Mouse (Mus musculus) heart, adult 11 months (tissue): Measurements from ENCODE around the gene Gm813.

Experiments used
- DNase-seq: peaks from one replicate; pipeline ENCODE4 v3.0.0; 2022

The Gm813 gene

GRCm38 (mm10) chr16:58616878-58617277 lies at the start of gene Gm813:
Gene Gm813 (minus strand): TSS chr16:58616978.
- DNase-seq = peak; percentile 61

- DNase-seq = peak; percentile 24
Observed at GRCm38 (mm10) chr16:58665137-58665536, 48.4 kb upstream of the Gm813 start.

- peak; percentile 72 for DNase-seq
Observed at GRCm38 (mm10) chr16:58663816-58664215, 47.0 kb upstream of the Gm813 start.

- no peak for DNase-seq
Observed at GRCm38 (mm10) chr16:58663021-58663420, 46.2 kb upstream of the Gm813 start.

GRCm38 (mm10) chr16:58662287-58662791 lies 45.6 kb upstream of the Gm813 start:
- DNase-seq = no peak

- peak; percentile 75 for DNase-seq
Observed at GRCm38 (mm10) chr16:58661826-58662225, 45.0 kb upstream of the Gm813 start.

GRCm38 (mm10) chr16:58658668-58659067 lies 41.9 kb upstream of the Gm813 start:
- peak; percentile 74 for DNase-seq

- peak; percentile 85 for DNase-seq
Observed at GRCm38 (mm10) chr16:58656526-58656925, 39.7 kb upstream of the Gm813 start.

DNA sequence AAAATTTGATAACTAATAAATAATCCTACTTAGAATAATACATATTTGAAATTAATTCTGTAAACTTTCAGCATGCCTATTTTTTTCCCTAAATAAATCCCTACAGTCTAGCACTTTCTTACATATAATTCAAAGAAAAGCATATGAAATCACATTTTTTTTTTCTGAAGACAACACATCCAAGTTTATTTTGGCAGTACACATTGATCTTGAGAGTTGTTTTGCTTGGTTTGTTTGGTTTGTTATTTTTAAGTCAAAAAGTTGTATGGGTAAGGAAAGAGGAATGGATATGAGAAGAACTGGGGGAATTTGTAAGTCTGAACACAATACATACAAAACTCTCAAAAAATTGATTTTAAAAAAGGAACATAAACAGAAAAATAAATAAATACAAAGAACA lies 39.0 kb upstream of the Gm813 start:
- DNase-seq = no peak

DNA sequence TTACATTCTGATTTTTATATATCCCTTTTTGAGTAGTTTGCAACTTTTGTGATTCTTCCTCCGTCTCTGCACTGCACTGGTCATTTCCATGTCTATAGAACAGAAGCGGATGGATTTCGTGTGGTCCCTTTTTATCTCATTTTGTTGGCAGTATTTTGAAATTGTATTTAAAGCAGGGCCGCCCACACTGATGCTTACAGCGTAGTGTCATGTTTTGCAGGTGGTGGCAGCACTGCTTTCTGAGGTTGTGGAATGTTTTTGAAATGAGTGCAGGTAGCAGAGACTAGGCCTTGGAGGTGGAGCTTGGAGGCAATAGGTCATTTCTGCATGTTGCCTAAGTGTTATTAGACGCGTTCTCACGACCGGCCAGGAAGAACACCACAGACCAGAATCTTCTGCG lies 33.2 kb upstream of the Gm813 start:
- DNase-seq = peak; percentile 50

GRCm38 (mm10) chr16:58638689-58639175 lies 22.0 kb upstream of the Gm813 start, which contains the start of gene E330017A01Rik:
Gene E330017A01Rik (minus strand): TSS chr16:58638739.
- peak; percentile 66 for DNase-seq

DNA sequence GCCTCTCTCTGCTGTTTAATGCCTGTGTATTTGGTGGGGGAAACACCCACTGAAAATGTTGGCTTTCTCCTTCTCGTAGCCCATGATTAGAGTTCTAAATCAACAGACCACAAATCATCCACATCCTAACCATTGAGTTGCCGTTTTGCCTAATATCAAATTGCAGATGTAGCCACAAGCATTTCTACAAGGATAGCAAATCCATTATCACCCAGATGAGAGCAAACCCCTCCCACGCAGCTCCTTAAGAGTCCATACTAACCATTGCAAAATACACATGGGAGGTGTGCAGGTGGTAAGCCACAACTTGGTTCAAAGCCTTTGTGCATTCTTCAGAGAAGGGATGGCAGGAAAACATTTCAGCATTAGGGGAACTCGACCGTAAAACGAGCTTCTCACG lies 21.2 kb upstream of the Gm813 start:
- no peak for DNase-seq

- peak; percentile 29 for DNase-seq
Observed at GRCm38 (mm10) chr16:58637448-58637847, 20.7 kb upstream of the Gm813 start.

DNA sequence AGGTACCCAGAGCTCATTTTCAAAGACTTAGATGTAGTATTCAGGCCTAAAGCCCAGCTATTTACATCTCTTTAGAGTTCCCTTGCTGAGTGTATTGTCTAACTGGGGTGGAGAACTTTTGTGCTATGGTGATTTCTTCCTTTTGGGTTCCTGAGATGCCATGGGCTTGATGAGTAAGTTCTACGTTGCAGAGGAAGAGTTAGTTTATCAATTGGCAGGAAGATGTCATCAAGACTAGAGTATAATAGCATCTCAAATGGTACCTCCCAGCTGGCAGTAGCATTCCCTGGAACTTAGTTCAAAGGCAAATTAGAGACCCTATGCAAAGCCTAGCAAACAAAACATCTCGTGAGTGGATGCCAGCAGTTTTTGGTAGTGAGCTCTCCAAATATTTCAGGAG lies 19.1 kb upstream of the Gm813 start:
- DNase-seq = peak; percentile 34

GRCm38 (mm10) chr16:58629736-58630135 lies 13.0 kb upstream of the Gm813 start:
- DNase-seq = peak; percentile 45

DNA sequence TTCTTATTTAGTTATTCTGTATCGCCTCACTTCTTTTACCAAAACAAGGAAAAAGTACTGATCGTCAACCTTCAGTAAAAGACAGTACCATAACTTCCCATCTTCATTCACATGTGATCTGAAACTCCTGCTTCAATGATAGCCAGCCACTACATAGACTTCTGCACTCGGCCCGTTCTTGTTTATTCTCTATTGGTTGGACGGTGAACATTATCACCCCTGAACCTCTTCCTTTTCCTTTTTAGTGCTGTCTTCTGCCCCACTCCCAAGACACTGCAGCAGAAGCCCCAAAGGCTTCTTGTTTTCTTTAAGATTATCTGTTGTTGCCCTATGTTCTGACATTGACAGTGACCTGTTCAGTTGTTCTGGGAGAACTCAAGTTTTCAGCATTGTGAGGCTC lies 12.2 kb upstream of the Gm813 start:
- peak; percentile 12 for DNase-seq

DNA sequence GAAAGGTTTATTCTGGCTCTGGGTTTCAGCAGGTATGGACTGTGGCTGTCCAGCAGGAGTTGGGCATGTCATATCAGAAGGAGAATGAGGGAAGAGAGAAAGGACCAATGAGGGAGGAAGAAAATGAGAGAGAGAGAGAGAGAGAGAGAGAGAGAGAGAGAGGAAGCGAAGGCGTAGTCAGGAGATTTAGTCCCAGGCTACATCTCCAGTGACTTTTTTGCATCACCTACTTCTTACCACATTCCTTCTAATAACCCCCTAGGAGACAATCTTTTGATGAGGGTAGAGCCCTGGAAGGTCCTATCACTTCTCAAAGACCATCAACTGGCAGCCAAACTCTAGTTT lies 11.5 kb upstream of the Gm813 start:
- peak; percentile 12 for DNase-seq

DNA sequence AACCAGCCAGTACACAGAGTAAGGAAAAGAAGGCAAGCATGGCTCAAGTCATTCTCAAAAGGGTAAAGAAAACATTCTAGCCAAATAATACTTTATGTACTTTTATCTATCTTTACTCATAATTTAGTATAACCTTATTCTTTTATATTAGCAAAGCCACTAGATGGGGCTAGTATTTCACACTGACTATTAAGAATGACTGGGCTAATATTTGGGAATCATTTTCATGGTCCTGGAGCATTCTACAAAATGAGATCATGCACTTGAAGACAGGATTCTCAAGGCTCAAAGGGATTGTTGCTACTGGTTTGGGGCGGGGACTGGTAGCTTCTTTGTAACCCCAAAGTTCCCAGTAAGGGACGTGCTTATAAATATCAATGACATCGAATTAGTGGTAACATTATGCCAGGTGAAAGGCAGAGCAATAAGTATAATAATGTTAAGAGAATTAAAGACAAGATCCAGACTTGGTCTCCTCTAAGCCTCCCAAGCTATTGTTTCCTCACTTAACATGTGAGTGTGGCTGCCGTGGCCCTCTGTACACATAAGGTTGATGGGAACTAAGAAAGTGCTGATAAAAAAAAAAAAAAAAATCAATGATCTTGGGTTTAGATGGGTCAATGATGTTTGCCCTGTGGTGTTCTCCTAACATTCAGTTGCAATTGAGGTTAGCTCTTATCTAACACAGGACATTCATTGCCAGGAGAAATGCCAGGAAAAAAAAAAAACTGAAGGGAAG lies 11.0 kb upstream of the Gm813 start:
- DNase-seq = no peak

- peak; percentile 73 for DNase-seq
Observed at GRCm38 (mm10) chr16:58623944-58624343, 7.2 kb upstream of the Gm813 start.

DNA sequence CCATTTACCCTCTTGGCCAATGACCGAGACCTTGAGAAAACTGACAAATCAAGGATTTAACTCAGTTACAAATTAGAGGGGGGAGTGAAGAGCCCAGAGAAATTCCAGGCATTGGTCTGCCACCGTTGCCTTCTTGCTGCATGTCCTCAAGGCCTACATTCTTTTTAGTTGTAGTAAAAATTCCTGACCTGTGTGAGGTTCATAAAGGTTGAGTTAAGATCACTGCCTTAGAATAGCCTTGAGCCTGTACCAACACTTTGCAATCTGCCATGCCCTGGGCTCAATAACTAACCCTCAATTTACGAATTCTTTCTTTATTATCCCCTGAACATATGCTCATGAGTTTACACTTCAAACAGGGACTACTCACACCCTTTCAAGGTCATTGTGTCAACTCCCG lies 6.3 kb upstream of the Gm813 start:
- no peak for DNase-seq

DNA sequence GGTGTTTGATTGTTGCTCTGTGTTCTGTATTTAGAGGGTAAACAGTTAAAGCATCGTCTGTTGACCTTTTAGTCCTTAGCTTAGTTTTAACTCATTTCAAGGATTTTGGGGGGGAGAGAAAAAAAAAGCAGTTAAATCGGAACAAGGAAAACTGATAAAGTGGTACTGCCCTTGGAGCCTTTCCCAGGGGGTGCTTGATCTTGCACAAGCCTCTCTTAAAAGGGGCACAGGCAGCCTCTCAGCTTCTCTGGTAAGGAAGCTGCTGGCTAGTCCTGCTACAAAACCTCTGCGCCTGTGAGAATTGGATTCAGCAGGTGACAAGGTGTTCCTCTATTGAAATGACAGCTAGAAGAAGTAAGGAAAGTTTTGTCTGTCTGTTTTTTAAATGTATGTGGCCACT lies 5.6 kb upstream of the Gm813 start:
- peak; percentile 37 for DNase-seq

DNA sequence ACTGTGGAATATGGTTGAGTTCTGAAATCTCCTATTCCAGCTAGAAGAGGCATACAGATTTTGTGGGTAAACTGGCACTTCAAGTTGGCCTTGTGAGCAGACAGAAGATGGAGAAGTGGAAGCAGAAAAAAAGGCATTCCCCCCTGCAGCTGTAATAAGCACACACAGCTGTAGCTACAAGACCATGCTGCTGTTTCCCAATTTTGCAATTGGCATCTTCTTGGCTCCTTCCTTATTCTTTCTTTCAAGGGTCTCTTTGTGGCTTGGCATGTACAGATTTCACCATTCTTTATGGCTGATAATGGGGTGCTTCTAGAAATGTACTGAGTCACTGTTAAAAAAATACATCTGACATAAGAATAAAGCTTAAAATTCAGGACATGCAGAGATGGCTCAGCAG lies 568 bp upstream of the Gm813 start:
- peak; percentile 75 for DNase-seq

DNA sequence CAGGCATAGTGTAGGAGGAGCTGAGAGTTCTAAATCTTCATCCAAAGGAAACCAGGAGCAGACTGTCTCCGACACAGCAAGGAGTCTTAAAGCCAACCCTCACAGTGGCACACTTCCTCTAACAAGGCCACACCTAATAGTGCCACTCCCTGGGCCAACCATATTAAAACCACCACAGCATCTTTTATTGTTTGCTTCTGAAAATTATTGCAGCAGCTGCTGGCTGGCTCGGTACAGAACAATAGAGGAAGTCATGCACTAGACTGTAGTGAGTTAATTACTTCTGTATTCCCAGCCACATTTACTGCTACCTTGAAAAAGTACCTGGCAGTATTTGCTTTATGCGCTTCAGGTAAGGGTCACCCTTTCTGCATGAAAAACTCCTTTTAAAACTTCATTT lies 3.8 kb downstream of the Gm813 start:
- no peak for DNase-seq

GRCm38 (mm10) chr16:58607101-58607500 lies 9.7 kb downstream of the Gm813 start:
- no peak for DNase-seq

- DNase-seq = no peak
Observed at GRCm38 (mm10) chr16:58604680-58605079, 12.1 kb downstream of the Gm813 start.
